Mouse (Mus musculus) urinary bladder, adult 2 months (tissue): ENCODE results near the gene Plekhm2. TPM values are rescaled to one million over a fixed set of nuclear protein-coding genes. Genes with fewer than 3 reads are reported as not detected.

Source experiments
- DNase-seq: peaks from one replicate; pipeline ENCODE4 v3.0.0; 2022; ENCODE audit warnings: low spot score
- polyA plus RNA-seq: library from polyadenylated mRNA; depleted of rRNA; stranded (reverse); fragments of >200 nt; gene quantifications from 2 replicates; pipeline ENCODE4 v1.2.3, GENCODE M21; 2012

Plekhm2 gene
- polyA plus RNA-seq, 1 experiment, result 31.5 TPM

DNA sequence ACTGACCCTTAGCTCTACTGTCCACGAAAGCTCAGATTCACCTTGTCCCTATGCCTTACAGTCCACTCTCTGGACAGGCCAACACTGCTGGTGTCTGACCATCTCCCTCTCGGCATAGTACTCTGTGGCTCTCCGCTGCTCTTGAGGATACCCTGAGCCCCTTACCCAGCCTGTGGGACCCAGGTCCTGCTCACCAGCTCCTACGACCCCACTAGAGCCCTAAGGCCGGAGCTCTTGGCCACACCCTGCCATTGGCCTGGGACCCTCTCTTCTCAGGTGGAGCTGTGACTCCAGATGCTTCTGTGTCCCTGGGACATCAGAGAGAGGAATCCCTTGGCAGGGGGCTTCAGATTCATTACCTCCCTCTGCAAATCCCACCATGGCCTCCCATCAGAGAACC is 59.3 kb downstream of the Plekhm2 start:
- no peak for DNase-seq

GRCm38 (mm10) chr4:141604493-141604892 is 60.2 kb downstream of the Plekhm2 start:
- DNase-seq, result no peak

DNA sequence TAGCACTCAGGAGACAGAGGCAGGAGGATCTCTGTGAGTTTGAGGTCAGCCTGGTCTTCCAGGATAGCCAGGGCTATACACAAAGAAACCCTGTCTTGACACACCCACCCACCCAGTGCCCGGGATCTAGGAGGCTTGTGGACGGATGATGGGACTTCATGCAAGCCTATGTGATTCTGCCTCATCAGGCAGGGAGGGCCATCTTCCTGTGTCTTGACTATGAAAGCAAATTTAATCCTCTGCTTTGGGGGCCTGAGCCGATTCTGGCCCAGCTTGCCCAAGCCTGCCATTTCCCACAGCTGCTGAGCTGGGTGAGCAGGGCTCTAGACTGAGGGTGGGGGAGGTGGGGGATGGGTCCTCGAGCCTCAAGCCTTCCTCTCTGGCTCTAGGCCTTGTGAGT is 60.8 kb downstream of the Plekhm2 start:
- no peak for DNase-seq

- DNase-seq, result no peak
Observed at GRCm38 (mm10) chr4:141602523-141603223, 62.0 kb downstream of the Plekhm2 start.

DNA sequence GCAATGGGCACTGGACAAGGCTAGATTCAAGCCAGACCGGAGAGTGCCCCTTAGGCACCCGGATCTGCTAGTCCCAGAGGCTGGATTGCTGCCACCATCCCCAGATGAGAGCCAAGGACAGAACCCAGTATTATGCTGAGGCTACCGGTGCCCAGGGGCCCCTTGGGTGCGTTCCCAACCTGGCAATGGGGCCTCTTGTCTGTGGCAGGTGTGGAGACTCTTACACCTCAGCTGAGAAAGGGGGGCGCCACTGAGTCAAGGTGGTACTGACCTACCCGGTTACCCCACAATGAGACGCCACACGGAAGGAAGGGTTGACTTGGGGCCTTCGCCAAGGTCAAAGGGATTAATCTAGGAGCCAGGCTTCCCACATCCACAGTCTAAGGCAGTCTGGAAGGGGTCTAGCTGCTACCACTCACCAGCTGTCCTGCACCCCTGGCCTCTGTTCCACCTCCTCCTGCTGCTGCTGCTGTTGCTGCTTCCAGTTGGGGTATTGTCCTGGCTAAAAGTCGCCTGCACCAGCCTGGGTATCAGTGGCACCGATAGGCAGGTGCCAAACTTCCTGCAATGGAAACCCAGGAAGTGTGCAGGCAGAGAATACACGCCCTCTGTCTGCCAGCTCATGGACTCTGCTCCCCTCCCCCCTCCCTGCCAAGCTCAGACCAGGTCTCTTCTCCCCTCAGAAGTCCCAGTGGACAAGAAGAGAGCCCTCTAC is 63.4 kb downstream of the Plekhm2 start:
- no peak for DNase-seq

GRCm38 (mm10) chr4:141600364-141600763 is 64.3 kb downstream of the Plekhm2 start:
- DNase-seq, result no peak

DNA sequence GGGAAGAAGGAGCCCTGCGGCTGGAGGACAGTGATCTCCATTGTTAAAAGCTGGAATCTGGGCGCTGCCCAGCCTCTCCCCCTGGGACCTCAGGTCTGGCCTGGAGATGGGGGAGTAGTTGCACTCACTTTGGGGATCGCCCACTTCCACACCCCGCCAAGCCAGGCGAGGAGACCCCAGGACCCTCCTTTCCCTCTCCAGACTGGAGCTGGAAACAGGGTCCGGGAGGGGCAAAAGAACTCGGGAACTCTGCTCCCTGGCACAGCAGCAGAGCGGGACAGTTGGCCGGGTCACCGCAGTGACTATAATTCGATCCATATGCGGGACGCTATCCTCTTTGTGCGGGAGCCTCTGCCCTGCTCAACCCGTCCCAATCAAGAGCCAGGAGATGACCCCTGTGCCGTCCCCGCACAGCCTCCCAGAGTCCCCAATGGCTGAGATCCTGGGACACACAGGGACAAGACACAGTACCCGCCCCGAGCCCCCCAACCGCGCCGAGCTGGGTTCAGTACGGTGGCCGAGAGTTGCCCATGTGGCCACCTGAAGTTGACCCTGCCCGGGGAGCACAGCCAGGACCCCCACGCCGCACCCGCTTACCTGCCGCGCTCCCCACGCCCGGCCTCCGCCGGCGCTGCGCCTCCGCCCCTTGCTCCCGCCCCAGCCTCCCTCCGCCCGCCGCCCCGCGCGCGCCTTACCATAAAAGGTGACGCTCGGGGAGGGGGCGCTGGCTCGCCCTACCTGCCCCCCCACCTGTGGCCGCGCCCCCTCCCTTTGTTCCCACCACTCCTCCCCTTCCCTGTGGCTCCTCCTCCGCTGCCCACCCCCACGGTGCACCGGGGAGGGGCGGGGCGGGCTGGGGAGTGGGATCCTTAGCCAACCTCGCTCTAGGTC is 65.2 kb downstream of the Plekhm2 start:
- DNase-seq, result no peak

- DNase-seq, result no peak
Observed at GRCm38 (mm10) chr4:141598894-141599250, 65.8 kb downstream of the Plekhm2 start.

GRCm38 (mm10) chr4:141598199-141598893 is 66.4 kb downstream of the Plekhm2 start:
- no peak for DNase-seq

GRCm38 (mm10) chr4:141596700-141597328 is 67.9 kb downstream of the Plekhm2 start:
- DNase-seq, result no peak

GRCm38 (mm10) chr4:141595605-141596268 is 69.0 kb downstream of the Plekhm2 start:
- DNase-seq, result no peak

- no peak for DNase-seq
Observed at GRCm38 (mm10) chr4:141595138-141595537, 69.6 kb downstream of the Plekhm2 start.

GRCm38 (mm10) chr4:141591547-141591946 is 73.2 kb downstream of the Plekhm2 start:
- no peak for DNase-seq

DNA sequence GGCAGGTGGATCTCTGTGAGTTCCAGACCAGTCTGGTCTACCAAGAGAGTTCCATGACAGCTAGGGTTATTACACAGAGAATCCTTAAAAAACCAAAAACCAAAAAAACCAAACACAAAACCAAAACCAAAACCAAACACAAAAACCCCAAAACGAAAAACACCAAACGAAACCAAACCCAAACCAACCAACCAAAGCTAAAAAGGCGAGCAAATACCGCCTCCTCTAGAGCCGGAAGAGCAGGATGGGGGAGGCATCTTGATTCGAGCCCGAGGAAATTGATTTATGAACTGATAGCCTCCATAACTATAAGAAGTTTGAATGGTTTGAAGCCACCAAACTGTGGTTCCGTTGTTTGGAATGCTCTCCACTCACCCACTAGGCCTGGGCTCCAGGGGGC is 80.8 kb downstream of the Plekhm2 start:
- DNase-seq, result no peak

DNA sequence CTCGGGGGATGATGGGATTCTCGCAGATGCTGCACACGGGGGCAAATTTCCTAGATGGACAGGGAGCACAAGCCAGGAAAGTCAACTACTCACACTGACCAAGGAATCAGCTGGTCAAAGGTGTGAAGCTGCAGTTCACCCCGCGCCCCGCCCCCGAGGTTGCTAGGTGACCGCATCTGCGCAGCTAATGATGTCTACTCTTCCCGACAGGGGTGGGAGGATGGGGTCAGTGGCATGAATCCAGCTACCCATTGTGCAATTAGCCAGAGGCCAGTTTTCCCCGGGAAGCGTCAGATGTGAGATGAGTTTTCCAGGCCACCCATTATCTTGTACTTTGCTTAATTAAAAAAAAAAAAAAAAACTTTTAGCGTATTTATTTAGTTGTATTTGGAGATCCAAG is 83.6 kb downstream of the Plekhm2 start:
- no peak for DNase-seq

GRCm38 (mm10) chr4:141578833-141579232 is 85.9 kb downstream of the Plekhm2 start:
- no peak for DNase-seq

- DNase-seq, result no peak
Observed at GRCm38 (mm10) chr4:141576877-141577276, 87.8 kb downstream of the Plekhm2 start.

DNA sequence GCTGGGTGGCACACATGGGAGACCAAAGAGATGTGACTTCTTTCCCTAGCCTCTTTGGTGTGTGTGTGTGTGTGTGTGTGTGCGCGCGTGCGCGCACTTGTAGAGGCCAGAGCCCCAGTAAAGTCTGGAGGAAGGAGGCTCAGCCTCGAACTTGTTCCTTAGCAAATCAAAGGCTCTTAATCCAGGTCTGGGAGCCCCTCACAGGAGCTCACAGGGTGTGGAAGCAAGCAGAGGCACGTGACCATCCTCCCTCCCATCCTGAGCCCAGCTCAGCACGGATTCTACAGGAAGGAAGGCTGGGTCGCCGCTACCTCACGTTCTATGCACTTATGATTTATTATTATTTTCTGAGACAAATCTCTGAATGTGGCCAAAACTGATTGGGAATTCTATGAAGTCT is 88.3 kb downstream of the Plekhm2 start:
- DNase-seq, result no peak
